Mouse (Mus musculus) cortical plate, adult 2 months (tissue): Measurements from ENCODE around the gene Olig1.

Source experiments
- CTCF ChIP-seq: fragments of 200-500 bp; IDR thresholded peaks from 2 replicates; pipeline ENCODE4 v1.5.1; 2011; ENCODE audit warnings: mild to moderate bottlenecking, control low read depth, low read length; ENCODE audit not compliant: insufficient read depth; ENCODE audit errors: extremely low read depth
- POLR2A ChIP-seq: fragments of 200-500 bp; IDR thresholded peaks from 2 replicates; pipeline ENCODE4 v1.6.1; 2011; ENCODE audit warnings: mild to moderate bottlenecking, low read length, control low read depth; ENCODE audit not compliant: insufficient read depth; ENCODE audit errors: extremely low read depth

- TF ChIP-seq CTCF = no peak
- TF ChIP-seq POLR2A = no peak
Observed at GRCm38 (mm10) chr16:91292719-91293333, 23.3 kb downstream of the Olig1 start.
